Mouse (Mus musculus): Measurements from ENCODE around the gene Tsr3. TPM values are rescaled to one million over a fixed set of nuclear protein-coding genes. Genes with fewer than 3 reads are reported as not detected.

The Tsr3 gene
- polyA plus RNA-seq, 1 experiment from 2014 or later = 63.6 TPM

DNA sequence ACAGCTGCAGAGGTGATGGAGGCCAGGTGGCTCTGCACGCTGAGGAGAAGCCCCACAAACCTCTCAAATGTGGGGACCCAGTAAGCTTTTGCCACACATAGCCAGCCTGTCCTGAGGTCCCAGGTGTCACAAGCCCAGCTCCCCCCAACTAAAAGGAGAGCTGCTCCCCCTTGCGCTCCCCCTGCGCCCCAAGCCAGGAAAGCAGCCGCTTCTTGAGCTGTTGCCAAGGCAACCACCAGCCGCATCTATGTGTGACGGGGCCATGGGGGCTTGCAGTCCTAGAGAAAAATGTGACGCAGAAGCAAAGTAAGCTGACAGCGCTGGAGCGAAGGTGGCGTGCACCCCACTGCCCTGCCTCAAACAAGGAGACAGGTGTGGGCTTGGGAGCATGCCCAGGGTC, 13.8 kb downstream of the Tsr3 start:
- DNase-seq (ENCODE audit: low spot score) (peak; percentile 29), ATAC-seq (ENCODE audit: insufficient read depth, low FRiP score, low TSS enrichment) (no peak)
- Histone ChIP-seq H3K4me2 (ENCODE audit: low read depth) (0 out of 2 replicates have a peak overlapping the region, but pooled peaks have one; percentile 9), H3K4me1 (ENCODE audit: control insufficient read depth, insufficient read depth, low read length) (peaks cover 18% of the 10 kb centered on the region), H3K36me3 (ENCODE audit: control insufficient read depth, insufficient read depth, low read length) (no peaks in the 10 kb centered on the region), H3K9ac (ENCODE audit: low read length) (peak overlapping the region; percentile 29; the same call in 1 of the 2 replicates), H3K27me3 (ENCODE audit: control insufficient read depth, insufficient read depth, low read length) (peaks cover 17% of the 10 kb centered on the region), H3K27ac (ENCODE audit: low read depth, low read length) (no peak overlapping the region), H3K4me3 (ENCODE audit: low read depth, low read length) (no peak overlapping the region), H3K9me3 (ENCODE audit: control insufficient read depth, low read length) (no peaks in the 10 kb centered on the region)
- 34% methylated on average over 10 of the region's 10 CpGs for WGBS

GRCm38 (mm10) chr17:25255110-25255509, 15.1 kb downstream of the Tsr3 start:
- Histone ChIP-seq H3K4me3 (ENCODE audit: low read depth, low read length) (no peak overlapping the region), H3K9ac (ENCODE audit: low read length) (no peak overlapping the region), H3K4me1 (ENCODE audit: control insufficient read depth, insufficient read depth, low read length) (peaks cover 18% of the 10 kb centered on the region), H3K4me2 (ENCODE audit: low read depth) (no peak overlapping the region), H3K27me3 (ENCODE audit: control insufficient read depth, insufficient read depth, low read length) (peaks cover 17% of the 10 kb centered on the region), H3K36me3 (ENCODE audit: control insufficient read depth, insufficient read depth, low read length) (no peaks in the 10 kb centered on the region), H3K27ac (ENCODE audit: low read depth, low read length) (no peak overlapping the region), H3K9me3 (ENCODE audit: control insufficient read depth, low read length) (no peaks in the 10 kb centered on the region)
- ATAC-seq (ENCODE audit: insufficient read depth, low FRiP score, low TSS enrichment) (no peak), DNase-seq (ENCODE audit: low spot score) (no peak)
- 64% methylated on average over 2 of the region's 2 CpGs for whole genome bisulfite sequencing

DNA sequence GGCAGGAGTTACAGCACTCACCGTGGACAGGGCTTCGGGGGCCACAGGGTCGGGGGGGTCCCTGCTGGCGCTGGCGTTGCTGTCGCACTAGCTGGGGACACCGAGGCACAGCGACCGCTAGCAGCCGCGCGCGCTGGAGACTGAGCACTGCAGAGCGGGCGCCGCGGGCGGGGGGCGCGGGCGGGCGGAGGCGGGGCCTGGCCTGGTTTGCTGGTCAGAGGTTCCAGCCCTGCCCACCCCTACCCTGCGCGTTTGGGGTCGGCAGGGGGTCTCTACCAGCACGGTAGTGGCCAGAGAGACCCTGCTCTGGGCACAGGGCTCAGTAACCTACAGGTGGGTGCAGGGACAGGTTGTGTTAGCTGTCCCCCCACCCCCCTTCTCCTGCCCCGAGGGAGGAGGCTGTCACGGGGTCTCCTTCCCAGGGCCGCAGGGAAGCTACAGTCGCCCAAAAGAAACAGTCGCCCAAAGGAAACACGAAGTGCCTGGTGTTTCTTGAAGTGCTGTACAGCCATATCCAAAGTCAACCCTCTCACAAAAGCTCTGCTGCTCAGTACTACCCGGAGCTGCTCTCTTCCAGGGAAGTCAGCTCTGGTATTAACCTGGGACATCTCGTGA, 16.3 kb downstream of the Tsr3 start, which contains the start of gene Baiap3:
TSS of gene Baiap3 (minus strand) at position 225 of the 615 bp plus-strand sequence.
- H3K4me1 ChIP-seq (ENCODE audit: control insufficient read depth, insufficient read depth, low read length) = peaks cover 18% of the 10 kb centered on the region

GRCm38 (mm10) chr17:25257804-25258261, 17.9 kb downstream of the Tsr3 start:
- Histone ChIP-seq H3K9me3 (ENCODE audit: control insufficient read depth, low read length) (no peaks in the 10 kb centered on the region), H3K4me3 (ENCODE audit: low read depth, low read length) (no peak overlapping the region), H3K27me3 (ENCODE audit: control insufficient read depth, insufficient read depth, low read length) (peaks cover 17% of the 10 kb centered on the region), H3K36me3 (ENCODE audit: control insufficient read depth, insufficient read depth, low read length) (peaks cover 2% of the 10 kb centered on the region), H3K27ac (ENCODE audit: low read depth, low read length) (no peak overlapping the region), H3K4me2 (ENCODE audit: low read depth) (no peak overlapping the region), H3K4me1 (ENCODE audit: control insufficient read depth, insufficient read depth, low read length) (peaks cover 17% of the 10 kb centered on the region), H3K9ac (ENCODE audit: low read length) (no peak overlapping the region)
- WGBS = 72% methylated on average over 6 of the region's 6 CpGs
- ATAC-seq (ENCODE audit: insufficient read depth, low FRiP score, low TSS enrichment) = no peak
- DNase-seq (ENCODE audit: low spot score) = peak; percentile 19

More for the DNA sequence above, 16.3 kb downstream of the Tsr3 start, which contains the start of gene Baiap3:
- Histone ChIP-seq H3K27ac (ENCODE audit: low read depth, low read length) (no peak within 1 kb of the TSS), H3K27me3 (ENCODE audit: control insufficient read depth, insufficient read depth, low read length) (peaks cover 17% of the 10 kb centered on the region), H3K4me2 (ENCODE audit: low read depth) (peak within 1 kb of the TSS; percentile 42), H3K36me3 (ENCODE audit: control insufficient read depth, insufficient read depth, low read length) (no peaks in the 10 kb centered on the region), H3K9me3 (ENCODE audit: control insufficient read depth, low read length) (no peaks in the 10 kb centered on the region), H3K9ac (ENCODE audit: low read length) (peak within 1 kb of the TSS; percentile 37; the same call in 1 of the 2 replicates), H3K4me3 (ENCODE audit: low read depth, low read length) (peak within 1 kb of the TSS; percentile 27)
- ATAC-seq (ENCODE audit: insufficient read depth, low FRiP score, low TSS enrichment) = peak; percentile 70
- peak; percentile 23 for DNase-seq (ENCODE audit: low spot score)
- 5% methylated on average over 31 of the region's 35 CpGs for WGBS

- Histone ChIP-seq H3K36me3 (ENCODE audit: control insufficient read depth, insufficient read depth, low read length) (peaks cover 56% of the 10 kb centered on the region), H3K27ac (ENCODE audit: low read depth, low read length) (no peak overlapping the region), H3K9ac (ENCODE audit: low read length) (no peak overlapping the region), H3K27me3 (ENCODE audit: control insufficient read depth, insufficient read depth, low read length) (no peaks in the 10 kb centered on the region), H3K9me3 (ENCODE audit: control insufficient read depth, low read length) (no peaks in the 10 kb centered on the region), H3K4me1 (ENCODE audit: control insufficient read depth, insufficient read depth, low read length) (no peaks in the 10 kb centered on the region), H3K4me2 (ENCODE audit: low read depth) (no peak overlapping the region), H3K4me3 (ENCODE audit: low read depth, low read length) (no peak overlapping the region)
- 79% methylated on average over 3 of the region's 3 CpGs for WGBS
- DNase-seq (ENCODE audit: low spot score) = no peak
- no peak for ATAC-seq (ENCODE audit: insufficient read depth, low FRiP score, low TSS enrichment)
Measured at GRCm38 (mm10) chr17:25264453-25264852, 24.5 kb downstream of the Tsr3 start.

DNA sequence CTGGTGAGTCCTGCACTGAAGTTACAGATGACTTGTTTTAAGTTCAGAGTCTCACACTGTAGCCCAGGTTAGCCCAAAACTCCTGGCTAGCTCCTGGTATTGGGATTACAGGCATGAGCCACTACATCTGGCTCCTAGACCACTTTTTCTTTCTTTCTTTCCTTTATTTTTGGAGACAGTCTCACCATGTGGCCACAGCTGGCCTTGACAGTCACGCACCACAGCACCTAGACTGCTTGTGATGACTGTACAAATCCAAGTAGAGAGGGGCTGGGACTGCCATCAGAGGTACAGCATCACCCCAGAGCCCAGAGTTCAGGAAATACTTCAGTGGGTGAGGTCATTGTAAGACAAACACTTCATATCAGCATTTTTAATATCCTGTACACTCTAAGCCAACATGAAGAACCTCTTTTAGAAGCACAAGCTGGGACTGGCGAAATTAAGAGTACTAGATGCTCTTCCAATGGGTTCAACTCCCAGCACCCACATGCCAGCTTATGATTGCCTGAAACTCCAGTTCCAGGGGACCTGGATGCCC, 30.9 kb downstream of the Tsr3 start:
- 90% methylated on average over 2 of the region's 2 CpGs for WGBS
- ATAC-seq (ENCODE audit: insufficient read depth, low FRiP score, low TSS enrichment) = no peak

GRCm38 (mm10) chr17:25272326-25272725, 32.4 kb downstream of the Tsr3 start:
- H3K27ac ChIP-seq (ENCODE audit: low read depth, low read length) = no peak overlapping the region; the same call in 1 of the 2 replicates
- H3K27me3 ChIP-seq (ENCODE audit: control insufficient read depth, insufficient read depth, low read length) = no peaks in the 10 kb centered on the region
- no peaks in the 10 kb centered on the region for H3K9me3 ChIP-seq (ENCODE audit: control insufficient read depth, low read length)
- H3K4me2 ChIP-seq (ENCODE audit: low read depth) = peak overlapping the region; percentile 89
- peak overlapping the region; percentile 100 for H3K9ac ChIP-seq (ENCODE audit: low read length)
- H3K4me3 ChIP-seq (ENCODE audit: low read depth, low read length) = peak overlapping the region; percentile 100
- DNase-seq (ENCODE audit: low spot score) (no peak), ATAC-seq (ENCODE audit: insufficient read depth, low FRiP score, low TSS enrichment) (no peak)
- H3K4me1 ChIP-seq (ENCODE audit: control insufficient read depth, insufficient read depth, low read length) = peaks cover 20% of the 10 kb centered on the region
- H3K36me3 ChIP-seq (ENCODE audit: control insufficient read depth, insufficient read depth, low read length) = peaks cover 16% of the 10 kb centered on the region
- WGBS = 2% methylated on average over 10 of the region's 10 CpGs

More for the DNA sequence above, 30.9 kb downstream of the Tsr3 start:
- Histone ChIP-seq H3K4me1 (ENCODE audit: control insufficient read depth, insufficient read depth, low read length) (peaks cover 20% of the 10 kb centered on the region), H3K9ac (ENCODE audit: low read length) (no peak overlapping the region; the same call in 1 of the 2 replicates), H3K9me3 (ENCODE audit: control insufficient read depth, low read length) (no peaks in the 10 kb centered on the region), H3K27me3 (ENCODE audit: control insufficient read depth, insufficient read depth, low read length) (no peaks in the 10 kb centered on the region), H3K36me3 (ENCODE audit: control insufficient read depth, insufficient read depth, low read length) (peaks cover 29% of the 10 kb centered on the region), H3K27ac (ENCODE audit: low read depth, low read length) (no peak overlapping the region), H3K4me3 (ENCODE audit: low read depth, low read length) (peak overlapping the region; percentile 100; the same call in 1 of the 2 replicates), H3K4me2 (ENCODE audit: low read depth) (peak overlapping the region; percentile 89)
- no peak for DNase-seq (ENCODE audit: low spot score)

DNA sequence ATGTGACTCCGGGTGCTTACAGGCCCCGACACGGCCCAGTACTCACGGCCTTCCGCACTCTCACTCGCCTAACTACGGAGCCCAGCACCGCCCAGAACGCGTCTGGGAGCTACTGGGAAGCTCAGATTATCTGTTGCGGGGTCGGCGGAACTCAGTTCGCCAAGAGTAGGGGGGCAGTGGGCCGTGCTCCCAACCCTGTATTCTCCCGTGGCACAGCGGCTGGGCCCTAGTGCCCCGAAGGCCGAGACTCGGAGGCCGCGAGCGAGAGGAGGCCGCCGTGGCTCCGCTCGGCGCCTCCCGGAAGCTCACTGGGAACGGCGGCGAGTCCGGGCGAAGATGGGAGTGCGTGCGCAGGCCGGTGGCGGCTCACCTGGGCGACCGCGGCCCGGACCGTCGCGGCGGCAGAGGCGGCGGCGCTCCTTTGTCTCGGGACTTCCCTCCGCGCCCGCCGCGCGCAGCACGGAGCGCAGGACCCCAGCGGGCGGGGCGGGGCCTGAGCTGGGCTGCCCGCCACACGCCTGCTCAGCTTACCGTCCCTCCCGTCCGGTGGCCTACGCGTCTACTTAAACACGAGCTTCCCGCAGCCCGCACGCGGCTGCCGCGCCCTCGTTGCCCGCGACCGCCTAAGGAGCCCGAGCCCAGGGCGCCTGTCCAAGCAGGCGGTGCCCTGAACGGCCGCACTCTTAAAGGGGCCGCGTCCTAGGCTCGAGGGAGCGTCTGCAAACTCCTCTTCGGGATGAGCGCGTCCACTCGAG, 33.2 kb downstream of the Tsr3 start:
- Histone ChIP-seq H3K27me3 (ENCODE audit: control insufficient read depth, insufficient read depth, low read length) (no peaks in the 10 kb centered on the region), H3K36me3 (ENCODE audit: control insufficient read depth, insufficient read depth, low read length) (peaks cover 9% of the 10 kb centered on the region), H3K4me3 (ENCODE audit: low read depth, low read length) (peak overlapping the region; percentile 100), H3K27ac (ENCODE audit: low read depth, low read length) (peak overlapping the region; percentile 95), H3K4me1 (ENCODE audit: control insufficient read depth, insufficient read depth, low read length) (peaks cover 20% of the 10 kb centered on the region), H3K4me2 (ENCODE audit: low read depth) (peak overlapping the region; percentile 89), H3K9ac (ENCODE audit: low read length) (peak overlapping the region; percentile 100), H3K9me3 (ENCODE audit: control insufficient read depth, low read length) (no peaks in the 10 kb centered on the region)
- DNase-seq (ENCODE audit: low spot score) (peak; percentile 92), ATAC-seq (ENCODE audit: insufficient read depth, low FRiP score, low TSS enrichment) (peak; percentile 91)
- WGBS = under 1% methylated on average over 72 of the region's 92 CpGs

Data from neural tube, embryonic 11.5 days (tissue).